Mouse (Mus musculus) 3134 (cell line): Measurements from ENCODE around the gene Mphosph10.

ENCODE experiments used
- DNase-seq: peaks from one replicate; pipeline ENCODE4 v3.0.0-alpha.2; 2011; ENCODE audit warnings: low spot score; ENCODE audit not compliant: insufficient read length; ENCODE audit errors: extremely low read depth

Mphosph10 gene

DNA sequence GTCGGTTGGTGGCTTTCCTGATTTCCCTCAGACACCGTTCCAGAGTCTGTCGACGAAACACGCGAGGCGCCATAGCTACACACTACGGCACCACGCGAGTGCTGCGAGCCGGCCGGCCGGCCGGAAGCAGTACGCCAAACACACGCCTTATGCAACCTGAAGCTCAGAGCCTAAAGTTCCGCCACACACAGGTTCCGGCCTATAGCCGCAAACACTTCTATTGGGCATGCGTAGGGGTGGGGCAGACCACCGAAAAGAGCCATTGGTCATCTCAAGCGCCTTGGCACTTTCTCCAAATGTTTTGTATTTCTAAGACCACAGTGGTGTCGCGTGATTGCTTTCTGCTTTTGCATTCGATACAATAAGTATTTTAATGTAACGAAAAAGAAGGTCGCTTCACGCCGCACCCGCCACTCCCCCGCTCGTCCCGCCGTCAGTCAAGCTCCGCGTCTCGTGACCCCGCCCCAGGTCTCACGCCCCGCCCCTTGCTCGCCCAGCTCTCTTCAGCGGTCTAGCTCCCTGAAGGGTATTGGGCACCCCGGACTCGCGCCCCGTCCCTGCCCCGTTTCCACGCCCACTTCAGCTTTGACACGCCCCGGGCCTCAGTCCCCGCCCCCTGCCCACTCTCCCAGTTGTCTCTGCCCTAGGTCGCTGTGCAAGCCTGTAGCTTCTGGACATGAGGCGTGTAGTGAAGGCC is at the start of gene Mphosph10, which contains the start of gene Mcee:
Mphosph10 (minus strand) TSS at position 147 of the 697 bp plus-strand sequence.
Mcee (plus strand) TSS at position 486 of the 697 bp plus-strand sequence.
- peak; percentile 99 for DNase-seq

DNA sequence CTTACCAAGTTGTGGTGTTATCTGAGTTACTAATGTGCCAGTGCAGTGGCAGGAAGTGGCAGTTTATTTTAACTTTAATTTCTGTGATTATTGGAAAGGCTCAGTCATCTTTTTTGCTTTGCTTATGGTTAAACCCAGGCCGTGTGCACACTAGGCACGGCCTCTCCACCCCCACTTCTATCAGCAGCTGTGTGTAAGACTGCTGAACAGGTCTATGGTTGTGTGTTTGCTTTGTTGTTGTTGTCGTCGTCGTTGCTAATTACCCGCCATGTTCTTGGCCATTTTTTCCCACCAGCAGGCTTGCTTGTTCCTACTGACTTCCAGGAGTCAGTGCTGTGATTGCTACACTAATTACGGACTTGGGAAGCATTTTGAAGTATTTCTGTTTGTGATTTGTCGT is 48.5 kb upstream of the Mphosph10 start:
- no peak for DNase-seq

DNA sequence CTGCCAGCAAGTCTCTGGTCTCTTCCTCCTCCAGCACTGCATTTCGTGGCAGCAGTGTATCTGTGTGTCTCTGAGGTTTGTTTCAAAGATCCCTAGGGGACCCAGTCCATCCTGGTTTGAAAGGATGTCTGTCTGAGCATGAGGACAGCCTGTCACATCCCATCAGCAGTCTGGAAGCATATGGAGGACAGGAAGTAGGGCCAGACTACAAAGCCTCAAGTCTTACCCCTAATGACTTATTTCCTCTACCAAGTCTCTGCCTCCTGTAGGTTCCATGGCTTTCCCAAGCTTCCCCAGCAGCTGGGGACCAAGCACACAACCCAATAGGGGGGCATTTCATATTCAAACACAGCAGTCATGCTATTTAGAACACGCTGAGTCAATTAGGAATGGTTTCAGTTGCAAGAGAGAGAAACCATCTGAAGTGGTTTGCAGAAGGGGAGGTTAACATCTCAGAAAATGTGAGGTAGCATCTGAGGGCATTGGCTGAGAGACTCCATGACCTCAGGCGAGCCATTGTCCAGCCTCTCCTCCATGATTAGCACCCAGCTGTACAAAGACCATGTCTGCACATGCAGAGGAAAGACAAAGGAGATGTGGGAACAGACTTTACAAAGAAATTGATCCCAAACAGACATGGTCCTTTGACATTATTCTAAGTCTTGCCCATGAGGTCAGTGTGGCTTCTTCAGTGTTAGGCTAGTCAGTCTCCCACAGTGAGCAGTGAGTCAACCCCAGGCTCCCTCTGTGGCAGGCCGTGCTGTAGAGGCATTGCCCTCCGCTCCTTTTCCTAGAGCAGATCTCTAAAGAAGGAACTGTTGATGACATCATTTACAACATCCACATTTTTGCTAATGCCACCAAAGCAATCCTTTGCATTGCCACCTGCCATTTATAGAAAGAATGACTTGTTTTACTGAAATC is 47.8 kb upstream of the Mphosph10 start:
- DNase-seq: no peak

DNA sequence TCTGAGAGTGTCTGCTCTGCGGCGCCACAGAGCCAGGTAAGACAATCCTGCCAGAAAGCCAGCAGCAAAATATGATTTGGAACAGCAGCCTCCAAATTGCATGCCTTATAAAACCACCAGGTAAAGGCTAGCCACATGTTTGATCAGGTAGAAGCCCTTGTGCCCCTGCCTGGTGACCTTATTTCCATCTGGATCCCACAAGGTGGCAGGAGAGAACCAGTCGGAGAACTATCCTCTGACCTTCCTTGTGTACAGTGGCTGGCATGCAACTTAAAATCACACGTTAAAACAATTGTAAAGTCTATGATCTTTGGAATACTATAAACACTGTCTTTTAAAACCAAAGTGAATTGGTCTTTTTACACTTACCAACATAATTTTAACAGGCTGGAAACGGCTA is 32.8 kb upstream of the Mphosph10 start:
- no peak for DNase-seq

DNA sequence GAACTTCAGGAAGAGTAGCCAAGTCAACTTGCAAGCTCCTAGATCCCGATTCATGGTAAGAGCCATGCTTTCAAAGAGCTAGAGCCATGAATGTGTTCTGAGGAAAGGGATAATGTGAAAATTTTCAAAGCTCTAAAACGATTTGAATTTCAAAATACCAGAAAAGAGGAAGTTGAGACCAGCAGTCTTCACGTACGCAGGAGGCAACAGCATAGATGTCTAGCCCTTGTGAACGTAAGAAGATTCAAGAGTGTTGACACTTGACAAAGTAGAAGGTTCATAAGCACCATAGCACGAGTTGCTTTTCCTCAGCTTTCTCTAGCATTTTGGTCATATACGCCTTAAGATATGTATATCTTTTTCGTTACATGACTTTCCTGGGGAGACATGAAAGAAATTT is 11.9 kb upstream of the Mphosph10 start:
- no peak for DNase-seq

DNA sequence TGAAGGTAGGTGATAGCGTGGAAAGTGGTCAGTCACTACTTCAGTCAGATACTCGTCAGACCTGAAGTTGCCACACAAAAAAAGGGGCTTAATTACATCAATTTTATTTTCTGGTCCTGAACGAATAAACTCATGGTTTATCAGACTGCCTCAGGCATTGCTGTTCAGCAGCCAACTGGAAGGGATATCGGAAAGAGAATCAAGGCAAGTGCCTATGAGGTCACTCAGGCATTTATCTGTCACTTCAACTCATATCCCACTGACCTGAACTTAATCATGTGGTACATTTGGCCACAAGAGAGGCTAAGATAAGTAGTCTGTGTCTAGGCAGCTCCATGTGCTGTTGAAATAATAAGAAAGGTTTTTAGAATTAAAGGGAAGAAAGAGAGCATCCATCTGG is 10.4 kb upstream of the Mphosph10 start:
- no peak for DNase-seq

DNA sequence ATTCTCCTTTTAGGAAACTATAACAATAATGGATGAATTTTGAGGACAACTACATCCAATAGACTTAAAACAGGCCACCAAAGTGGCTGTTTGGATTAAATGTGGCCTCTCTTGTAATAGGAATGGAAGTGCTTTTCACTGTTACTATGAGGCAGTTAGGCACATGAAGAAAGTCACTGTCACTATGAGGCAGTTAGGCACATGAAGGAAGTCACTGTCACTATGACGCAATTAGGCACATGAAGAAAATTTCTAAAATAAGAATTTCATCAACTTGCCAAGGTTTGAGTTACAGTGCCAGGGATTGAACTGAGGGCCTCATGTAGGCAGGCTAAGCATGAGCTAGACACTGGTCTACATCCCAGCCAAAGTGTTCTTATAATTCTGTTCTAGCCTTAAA is 8.7 kb upstream of the Mphosph10 start:
- DNase-seq: no peak

DNA sequence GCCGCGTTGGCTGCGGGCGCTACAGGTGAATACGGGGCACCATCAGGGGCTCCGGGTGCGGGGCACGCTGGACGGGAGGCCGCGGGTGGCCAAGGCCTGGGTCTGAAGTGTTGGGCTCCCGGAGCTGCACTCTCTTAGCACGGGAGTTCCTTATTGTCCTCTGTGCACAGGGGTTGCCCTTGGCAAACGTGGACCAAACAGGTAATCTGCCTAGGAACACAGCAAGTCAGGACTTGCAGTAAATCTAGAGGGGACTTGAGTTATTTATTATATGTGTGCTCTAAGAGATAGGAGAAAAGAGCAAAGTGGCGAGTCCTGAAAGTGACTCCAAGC is 717 bp upstream of the Mphosph10 start:
- DNase-seq: no peak

DNA sequence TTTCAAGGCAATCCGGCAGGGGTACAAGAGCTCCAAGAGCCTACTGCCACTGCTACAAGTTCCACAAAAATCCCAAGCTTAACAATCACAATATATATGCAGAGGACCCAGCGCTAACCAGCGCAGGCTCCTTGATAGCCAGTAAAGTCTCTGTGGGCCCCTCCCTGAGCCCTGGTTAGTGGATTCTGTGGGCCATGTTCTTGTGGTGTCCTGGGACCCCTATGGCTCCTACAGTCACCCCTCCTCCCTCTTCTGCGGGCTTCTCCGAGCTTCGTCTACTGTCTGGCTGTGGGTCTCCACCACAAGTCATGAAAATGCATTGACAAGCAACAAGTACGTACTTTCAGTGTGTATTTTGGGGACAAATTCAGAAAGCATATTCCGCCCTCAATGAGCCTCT is 589 bp downstream of the Mphosph10 start:
- DNase-seq: no peak

DNA sequence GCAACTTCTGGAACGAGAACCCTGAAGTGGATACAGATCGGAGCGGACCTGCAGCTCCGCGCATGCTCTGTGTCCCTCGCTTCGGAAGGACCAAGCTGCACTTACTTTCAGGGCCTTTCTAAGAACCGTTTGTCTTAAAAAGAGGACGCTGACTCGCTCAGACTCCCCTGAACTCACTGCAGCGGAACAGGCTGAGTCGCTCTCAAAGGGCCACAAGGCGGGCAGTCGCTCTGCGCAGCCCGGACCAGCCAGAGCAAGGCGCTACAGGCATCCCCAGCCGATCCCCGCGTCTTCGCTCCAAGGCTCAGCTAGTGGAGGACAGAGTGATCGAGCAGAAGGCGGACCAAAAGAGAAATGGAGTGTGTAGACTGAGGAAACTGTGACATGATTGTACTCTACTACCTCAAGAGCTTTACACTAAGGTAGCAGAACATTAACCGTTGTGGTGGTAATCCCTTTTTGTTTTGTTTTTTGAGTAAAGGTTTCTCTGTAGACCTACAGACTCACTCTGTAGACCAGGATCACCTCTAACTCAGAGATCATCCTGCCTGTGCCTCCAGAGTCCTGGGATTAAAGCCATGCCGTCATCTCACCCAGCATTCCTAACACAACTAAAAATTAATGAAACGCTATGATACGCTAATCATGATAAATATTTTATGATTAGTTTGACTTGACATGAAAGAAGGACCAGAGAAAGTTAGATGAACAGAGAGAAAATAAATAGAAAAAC is 18.1 kb downstream of the Mphosph10 start, which contains the start of gene Fan1:
Fan1 (minus strand) TSS at position 266 of the 733 bp plus-strand sequence.
- DNase-seq: peak; percentile 82

DNA sequence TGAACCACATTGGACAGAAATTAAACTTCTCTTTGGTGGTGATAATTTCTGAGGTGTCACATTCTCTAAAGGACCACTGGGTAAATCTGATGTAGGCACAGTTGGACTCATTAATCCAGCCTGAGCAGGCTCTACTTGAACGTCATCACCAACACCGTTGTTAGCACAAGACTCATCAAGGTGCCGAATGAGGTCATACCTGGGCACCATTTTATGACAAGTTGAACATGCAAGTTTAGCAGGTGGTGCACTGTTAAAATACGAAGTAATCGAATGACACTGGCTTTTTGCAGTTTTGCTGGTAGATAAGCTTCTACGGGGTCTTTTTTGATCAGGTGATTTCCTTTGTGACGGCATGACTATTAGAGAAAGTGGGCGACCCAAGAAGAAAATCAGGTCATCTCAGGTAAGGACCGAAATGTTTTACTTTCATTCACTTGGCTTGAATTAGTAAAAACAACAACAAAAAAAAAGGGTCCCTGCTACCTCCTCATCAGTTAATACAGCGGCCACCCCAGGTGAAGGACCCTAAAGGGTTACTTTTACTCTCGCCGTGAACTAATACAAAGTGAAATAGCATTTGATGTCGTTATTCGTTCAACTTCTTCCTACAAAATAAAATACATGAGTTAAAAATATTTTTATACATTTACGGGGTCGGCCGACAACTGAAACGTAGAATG is 18.8 kb downstream of the Mphosph10 start:
- no peak for DNase-seq

DNA sequence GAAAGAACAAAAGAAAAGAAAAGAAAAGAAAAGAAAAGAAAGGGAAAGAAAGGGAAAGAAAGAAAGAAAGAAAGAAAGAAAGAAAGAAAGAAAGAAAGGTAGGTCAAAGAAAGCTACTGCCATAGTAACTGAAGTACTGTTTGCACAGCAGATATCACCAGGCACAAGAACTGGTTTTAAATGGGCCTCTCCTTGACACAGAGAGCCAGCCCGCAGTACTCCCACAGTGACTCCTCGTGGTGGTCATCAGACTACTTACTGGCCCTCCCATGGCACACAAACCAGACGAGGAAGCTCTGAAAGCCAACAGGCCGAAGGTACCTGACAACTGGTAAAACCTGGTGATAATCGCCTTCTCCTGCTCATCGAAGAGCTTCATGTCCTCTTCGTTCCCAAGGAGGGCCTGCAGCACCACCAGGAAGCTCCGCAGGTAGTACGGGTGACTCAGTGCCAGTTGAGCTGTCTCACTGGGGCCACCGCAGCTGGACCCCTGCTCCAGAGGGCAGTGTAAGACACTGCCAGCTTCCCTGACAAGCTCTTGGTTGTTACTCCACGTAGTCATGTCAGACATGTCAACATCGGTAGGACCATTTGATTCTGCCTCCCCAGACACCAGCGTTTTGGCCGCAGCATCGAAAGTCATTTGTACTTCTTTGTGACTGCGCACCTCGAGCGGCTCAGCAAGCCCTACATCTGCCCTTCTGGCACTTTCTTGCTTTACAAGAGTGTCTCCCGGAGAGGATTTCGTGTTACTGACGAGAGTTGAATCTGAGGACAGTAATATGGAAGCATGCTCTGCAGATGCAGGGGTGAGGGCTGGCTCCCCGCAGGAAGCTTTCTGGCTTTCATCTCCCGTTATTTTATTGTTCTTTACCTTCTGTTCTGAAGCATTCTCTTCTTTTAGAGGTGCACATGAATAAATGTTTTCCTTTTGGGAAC is 19.9 kb downstream of the Mphosph10 start:
- DNase-seq: no peak

DNA sequence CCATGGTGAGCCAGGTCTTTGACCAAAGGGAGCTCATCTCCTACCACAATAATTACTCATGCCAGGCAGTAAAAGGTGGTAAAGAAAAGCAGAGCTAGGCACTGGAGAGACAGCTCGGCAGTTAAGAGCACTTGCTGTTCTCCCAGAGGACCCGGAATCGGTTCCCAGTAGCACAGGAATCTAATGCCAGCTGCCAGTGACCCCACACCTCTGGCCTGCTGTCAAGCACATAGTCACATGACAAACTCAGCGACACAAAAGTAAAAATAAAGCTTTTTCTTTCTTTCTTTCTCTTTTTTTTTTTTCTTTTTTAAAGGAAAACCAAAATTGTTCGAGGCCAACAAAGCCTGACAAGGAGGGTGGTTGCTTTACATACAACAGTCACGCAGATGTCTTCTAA is 22.2 kb downstream of the Mphosph10 start:
- DNase-seq: no peak

DNA sequence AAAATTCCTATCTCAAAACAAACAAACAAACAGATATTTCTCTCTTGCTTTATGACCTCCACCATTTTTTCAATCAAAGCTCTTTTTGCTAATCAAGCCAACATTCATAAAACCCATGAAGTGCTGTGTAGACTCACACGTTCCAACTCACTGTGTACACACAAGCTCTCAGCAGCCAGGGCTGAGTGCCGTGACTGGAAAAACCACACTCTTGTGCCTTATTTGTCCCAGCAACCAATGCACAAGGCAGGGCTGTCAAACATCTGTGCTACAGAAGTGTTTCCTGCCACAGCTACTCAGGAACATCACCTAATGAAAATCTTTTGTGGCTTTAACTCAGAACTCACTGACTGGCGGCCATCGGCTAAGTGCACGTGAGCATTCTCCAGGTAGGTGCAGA is 26.2 kb downstream of the Mphosph10 start:
- DNase-seq: no peak

DNA sequence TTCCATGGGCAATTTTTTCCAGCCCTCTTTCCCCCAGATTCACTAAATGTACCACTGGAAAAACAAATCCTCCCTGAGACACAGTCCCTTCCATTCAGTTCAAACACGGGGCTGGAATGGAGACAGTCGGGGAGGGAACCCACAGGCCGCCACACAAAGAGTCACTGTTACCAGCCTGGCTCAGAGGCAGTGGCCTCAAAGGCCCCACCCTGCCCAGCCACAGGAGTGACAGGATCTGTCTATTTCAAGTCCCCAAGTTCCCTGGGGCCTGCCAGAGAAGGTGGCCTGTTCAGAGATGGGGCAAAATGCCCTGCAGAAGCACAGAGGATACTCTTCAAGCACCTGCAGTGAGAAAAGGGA is 31.5 kb downstream of the Mphosph10 start:
- no peak for DNase-seq

DNA sequence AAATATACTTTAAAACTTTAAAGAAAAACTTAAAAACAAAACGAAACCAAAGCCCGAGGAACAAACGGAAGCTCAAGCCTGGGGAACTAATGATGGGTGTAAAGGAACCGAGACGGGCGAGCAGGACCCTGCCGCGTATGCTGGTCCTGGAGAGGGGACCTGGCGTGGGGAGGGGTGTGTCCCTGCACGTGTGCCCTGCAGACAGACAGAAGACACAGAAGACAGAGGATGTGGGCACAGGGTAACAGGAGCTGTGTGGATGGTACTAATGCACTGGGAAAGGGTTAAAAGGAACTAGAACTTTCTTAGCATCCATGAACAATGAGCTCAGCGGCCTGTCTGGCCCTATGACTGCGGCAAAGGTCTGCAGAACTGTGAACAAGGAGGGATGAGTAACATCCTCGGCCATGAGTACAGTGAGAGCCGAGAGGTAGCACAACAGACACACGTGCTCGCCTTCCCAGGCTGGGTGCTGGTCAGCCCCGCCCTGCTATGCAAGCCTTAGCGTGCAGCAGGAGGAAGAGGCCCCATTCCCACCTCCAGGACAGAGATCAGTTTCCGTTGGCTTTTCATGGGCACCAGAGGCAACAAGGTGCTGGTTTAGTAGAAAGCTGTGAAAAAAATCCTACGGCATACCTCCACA is 32.0 kb downstream of the Mphosph10 start:
- DNase-seq: peak; percentile 56

DNA sequence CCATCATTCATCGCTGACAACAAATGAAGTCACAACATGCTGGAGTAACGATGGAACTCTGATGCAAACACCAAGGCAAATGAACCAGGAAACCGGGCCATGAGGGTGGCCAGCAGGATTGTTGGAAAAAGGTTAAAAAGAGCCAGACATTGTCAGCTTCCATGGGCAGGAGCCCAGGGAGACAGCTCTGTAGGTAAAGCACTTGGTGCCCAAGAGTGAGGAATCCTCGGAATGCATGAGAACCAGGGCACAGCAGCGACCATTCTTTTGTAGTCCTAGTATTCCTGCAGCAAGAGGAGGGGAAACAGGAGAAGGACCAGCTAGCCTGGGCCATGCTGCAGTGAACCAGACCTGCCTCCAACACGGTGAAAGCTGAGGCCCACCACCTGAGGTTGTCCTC is 33.4 kb downstream of the Mphosph10 start:
- no peak for DNase-seq

DNA sequence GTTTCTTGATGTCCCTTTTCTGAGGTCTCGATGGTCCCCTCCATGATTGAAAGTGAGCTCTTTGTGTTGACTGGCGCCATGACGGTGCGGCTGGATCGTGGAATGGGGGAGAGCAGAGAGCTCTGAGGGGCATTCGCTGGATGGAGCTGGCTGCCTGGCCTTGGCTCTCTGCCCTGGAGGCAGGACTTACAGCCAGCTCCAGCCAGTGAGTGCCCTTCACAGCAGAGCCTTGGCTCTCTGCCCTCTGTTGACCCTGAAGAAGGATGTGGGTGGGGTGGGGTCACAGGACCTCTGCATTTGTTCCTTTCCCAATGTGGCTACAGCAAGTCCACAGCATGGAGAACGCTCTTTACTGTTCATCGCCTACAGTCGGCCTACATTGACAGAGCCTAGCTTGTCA is 34.7 kb downstream of the Mphosph10 start:
- no peak for DNase-seq

DNA sequence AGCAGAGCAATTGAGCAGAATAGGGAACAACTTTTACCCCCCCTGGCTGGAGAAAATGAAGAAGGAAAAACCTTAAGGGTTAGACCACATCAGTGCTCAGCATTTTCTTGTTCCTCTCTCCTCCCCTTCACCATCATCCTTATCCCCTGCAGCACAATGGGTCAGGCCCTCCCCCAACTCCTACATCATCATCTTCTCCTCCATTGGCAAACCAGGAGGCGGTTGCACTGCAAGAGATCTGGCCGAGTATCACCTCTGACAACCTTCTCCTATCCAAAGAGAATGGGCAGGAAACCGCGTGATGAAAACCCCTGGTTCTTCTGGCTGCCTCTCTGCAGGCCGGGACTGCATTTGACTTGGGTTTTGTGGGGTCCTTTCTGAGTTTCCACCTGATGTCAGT is 35.4 kb downstream of the Mphosph10 start:
- DNase-seq: no peak
